Mouse (Mus musculus): ENCODE measurements around the gene Srd5a2. TPM values are rescaled to one million over a fixed set of nuclear protein-coding genes. Genes with fewer than 3 reads are reported as not detected.

Gene Srd5a2
- total and polyA plus RNA-seq, 2 experiments from 2014 or later = not detected

DNA sequence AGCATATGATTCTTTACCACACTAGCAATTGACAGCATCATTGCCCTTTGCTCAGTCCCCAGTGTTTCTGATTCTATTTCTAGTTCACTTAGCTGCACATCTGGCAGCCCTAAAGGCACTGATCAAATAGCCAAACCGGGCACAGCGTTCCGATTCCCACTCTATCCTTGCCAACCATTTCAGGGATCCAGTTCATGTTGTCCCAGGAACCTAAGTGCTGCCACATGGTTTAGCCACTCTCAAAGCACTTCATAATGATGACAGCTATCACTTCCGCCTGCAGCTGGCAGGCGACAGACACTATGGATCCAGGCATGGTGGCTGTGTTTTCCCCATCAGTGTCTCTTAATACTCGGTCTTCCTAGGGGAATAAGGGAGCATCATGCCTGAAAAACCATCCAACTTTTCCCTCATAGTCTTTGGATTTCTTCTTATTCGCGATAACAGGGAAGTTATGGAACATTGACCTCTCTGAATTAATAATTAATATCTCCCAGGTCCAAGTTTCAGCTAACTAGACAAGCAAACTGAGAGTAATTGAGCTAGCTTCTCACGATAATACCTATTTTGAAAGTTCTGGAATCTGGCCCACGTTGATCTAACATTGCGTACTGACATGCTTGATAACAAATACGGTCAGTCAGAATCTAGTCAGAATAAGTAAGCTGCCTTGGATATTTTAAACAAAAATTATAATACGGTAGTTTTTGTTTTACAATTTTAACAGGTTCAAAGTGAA, 51.6 kb downstream of the Srd5a2 start:
- no peaks in the 10 kb centered on the region for H3K27me3 ChIP-seq (ENCODE audit: insufficient read depth, low read length)
- no peaks in the 10 kb centered on the region for H3K4me1 ChIP-seq (ENCODE audit: insufficient read depth, low read length)
- ATAC-seq (ENCODE audit: low FRiP score) (no peak), DNase-seq (ENCODE audit: low spot score) (no peak)
- 92% methylated on average over 13 of the region's 13 CpGs for WGBS
- H3K4me2 ChIP-seq (ENCODE audit: low read depth, low read length, poor library complexity, severe bottlenecking) = no peak overlapping the region
- no peak overlapping the region for H3K9ac ChIP-seq (replicated peaks; ENCODE audit: low read length, poor library complexity, severe bottlenecking)
- H3K36me3 ChIP-seq (ENCODE audit: insufficient read depth, low read length) = no peaks in the 10 kb centered on the region
- H3K27ac ChIP-seq (ENCODE audit: low read depth, low read length) = no peak overlapping the region
- no peak for TF ChIP-seq CTCF (IDR thresholded peaks at IDR 0.05)
- no peak overlapping the region for H3K4me3 ChIP-seq (ENCODE audit: low read depth, low read length)
- no peaks in the 10 kb centered on the region for H3K9me3 ChIP-seq (ENCODE audit: low read length)

DNA sequence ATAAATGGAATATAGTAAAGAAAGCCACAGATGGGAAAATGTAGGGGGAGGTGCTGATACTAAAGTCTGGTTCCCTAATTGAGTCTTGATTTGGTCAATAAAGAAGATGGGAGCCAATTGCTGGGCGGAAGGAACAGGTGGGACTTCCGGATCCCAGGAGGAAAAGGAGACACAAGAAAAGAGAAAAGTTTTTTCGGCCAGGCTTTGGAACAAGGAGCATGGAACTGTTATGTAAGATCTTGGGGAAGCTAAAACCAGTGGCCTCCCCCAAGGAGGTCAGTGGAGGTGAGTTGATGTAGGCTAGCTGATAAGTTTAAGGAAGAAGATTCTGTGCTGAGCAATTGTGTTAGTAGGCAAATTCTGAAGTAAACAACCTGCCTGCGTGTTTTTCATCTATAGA, 56.5 kb downstream of the Srd5a2 start:
- H3K36me3 ChIP-seq (ENCODE audit: insufficient read depth, low read length) = no peaks in the 10 kb centered on the region
- H3K4me1 ChIP-seq (ENCODE audit: insufficient read depth, low read length) = no peaks in the 10 kb centered on the region
- ATAC-seq (ENCODE audit: low FRiP score) (no peak), DNase-seq (ENCODE audit: low spot score) (no peak)
- no peak overlapping the region for H3K27ac ChIP-seq (ENCODE audit: low read depth, low read length)
- no peak for TF ChIP-seq CTCF (IDR thresholded peaks at IDR 0.05)
- H3K9me3 ChIP-seq (ENCODE audit: low read length) = no peaks in the 10 kb centered on the region
- no peak overlapping the region for H3K9ac ChIP-seq (replicated peaks; ENCODE audit: low read length, poor library complexity, severe bottlenecking)
- no peak overlapping the region for H3K4me2 ChIP-seq (ENCODE audit: low read depth, low read length, poor library complexity, severe bottlenecking)
- 92% methylated on average over 4 of the region's 4 CpGs for WGBS
- no peak overlapping the region for H3K4me3 ChIP-seq (ENCODE audit: low read depth, low read length)
- no peaks in the 10 kb centered on the region for H3K27me3 ChIP-seq (ENCODE audit: insufficient read depth, low read length)

DNA sequence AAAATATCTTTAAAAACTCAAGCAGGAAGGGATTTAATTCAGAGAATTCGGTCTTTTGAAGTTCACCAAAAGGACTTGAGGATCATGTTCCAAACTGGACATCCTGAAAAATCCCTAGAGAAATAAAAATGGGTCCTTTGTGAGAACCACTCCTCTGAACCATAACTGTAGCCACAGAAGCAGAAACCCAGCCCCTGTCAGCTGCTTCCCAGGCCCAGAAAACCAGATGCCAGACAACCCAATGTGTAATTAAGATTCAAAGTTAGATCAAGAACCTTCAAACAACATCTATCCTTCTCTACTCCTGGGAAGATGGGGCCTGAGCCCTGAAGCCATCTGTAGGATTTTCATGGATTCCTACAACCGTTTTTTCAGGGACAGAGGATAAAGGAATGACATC, 61.1 kb downstream of the Srd5a2 start:
- DNase-seq (ENCODE audit: low spot score) (no peak), ATAC-seq (ENCODE audit: low FRiP score) (no peak)
- no peak overlapping the region for H3K4me2 ChIP-seq (ENCODE audit: low read depth, low read length, poor library complexity, severe bottlenecking)
- no peak overlapping the region for H3K9ac ChIP-seq (replicated peaks; ENCODE audit: low read length, poor library complexity, severe bottlenecking)
- H3K4me1 ChIP-seq (ENCODE audit: insufficient read depth, low read length) = no peaks in the 10 kb centered on the region
- H3K4me3 ChIP-seq (ENCODE audit: low read depth, low read length) = no peak overlapping the region
- 79% methylated on average over 2 of the region's 2 CpGs for WGBS
- no peaks in the 10 kb centered on the region for H3K27me3 ChIP-seq (ENCODE audit: insufficient read depth, low read length)
- H3K9me3 ChIP-seq (ENCODE audit: low read length) = no peaks in the 10 kb centered on the region
- no peak overlapping the region for H3K27ac ChIP-seq (ENCODE audit: low read depth, low read length)
- TF ChIP-seq CTCF (IDR thresholded peaks at IDR 0.05) = no peak
- H3K36me3 ChIP-seq (ENCODE audit: insufficient read depth, low read length) = no peaks in the 10 kb centered on the region

DNA sequence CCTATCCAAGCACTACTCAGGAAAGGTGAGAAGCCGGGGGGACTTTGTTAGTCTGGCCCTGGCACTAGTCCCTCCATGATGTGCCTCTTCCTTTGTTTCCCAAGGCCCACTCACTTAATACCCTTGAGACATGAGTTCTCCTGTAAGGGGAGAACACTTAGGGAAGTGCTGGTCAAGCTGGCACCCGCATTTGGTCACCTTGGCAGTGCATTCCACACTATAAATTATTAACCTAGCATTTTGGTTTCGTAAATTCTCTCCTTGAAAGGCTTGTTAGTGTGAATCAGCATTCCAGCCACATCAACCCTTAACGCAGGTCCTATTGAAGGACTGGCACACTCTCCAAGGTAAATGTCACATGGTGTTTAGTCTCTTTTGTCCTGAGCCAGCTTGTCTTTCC, 61.8 kb downstream of the Srd5a2 start:
- 85% methylated on average over 4 of the region's 4 CpGs for WGBS
- no peak overlapping the region for H3K9ac ChIP-seq (replicated peaks; ENCODE audit: low read length, poor library complexity, severe bottlenecking)

DNA sequence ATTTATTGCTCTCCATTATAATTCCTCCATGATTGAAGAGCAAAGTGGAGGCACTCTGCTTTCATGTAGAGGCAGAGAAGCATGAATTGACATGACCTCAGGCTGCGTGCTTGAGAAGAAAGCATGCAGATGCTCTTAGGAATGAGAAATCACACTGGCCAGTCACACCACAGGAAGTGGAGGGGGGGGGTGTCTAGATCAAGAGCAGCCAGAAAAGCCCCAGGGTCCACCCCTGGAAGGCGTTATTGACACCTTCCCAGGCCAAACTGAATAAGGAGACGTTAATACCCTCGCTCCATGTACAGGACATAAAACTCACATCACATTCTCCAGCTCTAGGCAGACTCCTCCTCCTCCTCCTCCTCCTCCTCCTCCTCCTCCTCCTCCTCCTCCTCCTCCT, 63.2 kb downstream of the Srd5a2 start:
- no peak overlapping the region for H3K9ac ChIP-seq (replicated peaks; ENCODE audit: low read length, poor library complexity, severe bottlenecking)
- H3K4me2 ChIP-seq (ENCODE audit: low read depth, low read length, poor library complexity, severe bottlenecking) = no peak overlapping the region
- H3K9me3 ChIP-seq (ENCODE audit: low read length) = no peaks in the 10 kb centered on the region
- no peak overlapping the region for H3K27ac ChIP-seq (ENCODE audit: low read depth, low read length)
- no peaks in the 10 kb centered on the region for H3K4me1 ChIP-seq (ENCODE audit: insufficient read depth, low read length)
- TF ChIP-seq CTCF (IDR thresholded peaks at IDR 0.05) = no peak
- H3K4me3 ChIP-seq (ENCODE audit: low read depth, low read length) = no peak overlapping the region
- ATAC-seq (ENCODE audit: low FRiP score) = no peak
- H3K27me3 ChIP-seq (ENCODE audit: insufficient read depth, low read length) = no peaks in the 10 kb centered on the region
- WGBS = 21% methylated on average over 4 of the region's 4 CpGs
- DNase-seq (ENCODE audit: low spot score) = no peak
- H3K36me3 ChIP-seq (ENCODE audit: insufficient read depth, low read length) = no peaks in the 10 kb centered on the region

More for the DNA sequence above, 61.8 kb downstream of the Srd5a2 start:
- DNase-seq (ENCODE audit: low spot score) (no peak), ATAC-seq (ENCODE audit: low FRiP score) (no peak)
- TF ChIP-seq CTCF (IDR thresholded peaks at IDR 0.05) = no peak
- Histone ChIP-seq H3K27me3 (ENCODE audit: insufficient read depth, low read length) (no peaks in the 10 kb centered on the region), H3K4me2 (ENCODE audit: low read depth, low read length, poor library complexity, severe bottlenecking) (no peak overlapping the region), H3K4me3 (ENCODE audit: low read depth, low read length) (no peak overlapping the region), H3K36me3 (ENCODE audit: insufficient read depth, low read length) (no peaks in the 10 kb centered on the region), H3K9me3 (ENCODE audit: low read length) (no peaks in the 10 kb centered on the region), H3K4me1 (ENCODE audit: insufficient read depth, low read length) (no peaks in the 10 kb centered on the region), H3K27ac (ENCODE audit: low read depth, low read length) (no peak overlapping the region)

DNA sequence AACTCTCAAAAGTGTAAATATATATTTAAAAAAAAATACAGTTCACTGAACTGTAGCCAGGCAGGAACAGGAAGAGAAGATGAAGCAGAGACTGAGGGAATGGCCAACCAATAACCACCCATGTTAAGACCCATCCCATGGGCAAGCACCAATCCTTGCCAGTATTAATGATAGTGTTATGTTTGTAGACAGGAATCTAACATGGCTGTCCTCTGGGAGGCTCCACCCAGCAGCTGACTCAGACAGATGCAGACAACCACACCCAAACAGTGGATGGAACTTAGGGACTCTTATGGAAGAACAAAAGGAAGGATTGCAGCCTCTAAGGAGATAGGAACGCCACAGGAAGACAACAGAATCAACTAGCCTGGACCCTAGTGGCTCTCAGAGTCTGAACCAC, 64.8 kb downstream of the Srd5a2 start:
- Histone ChIP-seq H3K4me3 (ENCODE audit: low read depth, low read length) (no peak overlapping the region), H3K4me1 (ENCODE audit: insufficient read depth, low read length) (no peaks in the 10 kb centered on the region), H3K9ac (replicated peaks; ENCODE audit: low read length, poor library complexity, severe bottlenecking) (no peak overlapping the region), H3K4me2 (ENCODE audit: low read depth, low read length, poor library complexity, severe bottlenecking) (no peak overlapping the region), H3K9me3 (ENCODE audit: low read length) (no peaks in the 10 kb centered on the region), H3K36me3 (ENCODE audit: insufficient read depth, low read length) (no peaks in the 10 kb centered on the region), H3K27ac (ENCODE audit: low read depth, low read length) (no peak overlapping the region), H3K27me3 (ENCODE audit: insufficient read depth, low read length) (no peaks in the 10 kb centered on the region)
- 90% methylated on average over 1 of the region's 1 CpGs for WGBS
- no peak for TF ChIP-seq CTCF (IDR thresholded peaks at IDR 0.05)
- DNase-seq (ENCODE audit: low spot score) (no peak), ATAC-seq (ENCODE audit: low FRiP score) (no peak)

Measured in midbrain, postnatal 0 days (tissue).